Mouse (Mus musculus) brain, embryonic 14.5 days (tissue): ENCODE results near the gene Tmem44.

Experiments
- CTCF ChIP-seq: fragments of 200-500 bp; IDR thresholded peaks from 2 replicates; pipeline ENCODE4 v1.5.1; 2012; ENCODE audit warnings: inconsistent platforms, mild to moderate bottlenecking, moderate library complexity, borderline replicate concordance; ENCODE audit not compliant: insufficient read depth, insufficient read length; ENCODE audit errors: extremely low read depth
- POLR2A ChIP-seq: fragments of 200-500 bp; IDR thresholded peaks from 2 replicates; pipeline ENCODE4 v1.6.1; 2012; ENCODE audit warnings: mild to moderate bottlenecking, inconsistent platforms, borderline replicate concordance; ENCODE audit not compliant: poor library complexity, insufficient read depth, insufficient read length, severe bottlenecking; ENCODE audit errors: extremely low read depth

- TF ChIP-seq CTCF (no peak), POLR2A (no peak)
Measured at GRCm38 (mm10) chr16:30548291-30548690, 2.4 kb downstream of the Tmem44 start.
